Mouse (Mus musculus): ENCODE measurements at regions not wholly inside any gene's neighbourhood (a gene's known extent, or its start where the extent isn't known, plus 50 kb on each side); places are given as distances from the start of the nearest gene placed in this dataset.

- ATAC-seq = no peak
Measured at GRCm38 (mm10) chr6:24262578-24262977, 94.7 kb upstream of the Slc13a1 start.

- ATAC-seq = no peak
Measured at GRCm38 (mm10) chr6:24245591-24245990, 77.7 kb upstream of the Slc13a1 start.

GRCm38 (mm10) chr6:24238541-24238940 is 70.6 kb upstream of the Slc13a1 start:
- ATAC-seq = no peak

- no peak for ATAC-seq
Measured at GRCm38 (mm10) chr6:24238054-24238453, 70.2 kb upstream of the Slc13a1 start.

- ATAC-seq = no peak
Measured at GRCm38 (mm10) chr6:24233626-24234025, 65.7 kb upstream of the Slc13a1 start.

GRCm38 (mm10) chr6:24220589-24220988 is 52.7 kb upstream of the Slc13a1 start:
- ATAC-seq = no peak

GRCm38 (mm10) chr6:24219882-24220522 is 52.1 kb upstream of the Slc13a1 start:
- no peak for ATAC-seq
